Mouse (Mus musculus) midbrain, embryonic 14.5 days (tissue): ENCODE measurements at regions not wholly inside any gene's neighbourhood (a gene's known extent, or its start where the extent isn't known, plus 50 kb on each side); places are given as distances from the start of the nearest gene placed in this dataset.
"Not testable (repeated sequence)": the region's sequence is repeated elsewhere in the genome, so short reads cannot be mapped to it uniquely, and the experiment has no call there.

ENCODE experiments used
- ATAC-seq: fragments of 200-750 bp; cut with Nextera tagmentation; 2 replicates; pipeline ENCODE4 v1.8.0; 2017; ENCODE audit warnings: moderate number of reproducible peaks, moderate library complexity; ENCODE audit not compliant: low FRiP score, low TSS enrichment
- DNase-seq: peaks from one replicate; pipeline ENCODE4 v3.0.0-alpha.2; 2015
- H3K27ac ChIP-seq: fragments of 300-500 bp; sonication (generic); replicated peaks from 2 replicates; pipeline ENCODE4 v1.5.1; 2014; ENCODE audit warnings: mild to moderate bottlenecking, low read depth, low read length, moderate library complexity
- H3K27me3 ChIP-seq: fragments of 300-500 bp; sonication (generic); 2 replicates; pipeline ENCODE4 v1.6.1; 2014; ENCODE audit warnings: low read length, control low read depth, mixed read lengths; ENCODE audit not compliant: control insufficient read depth, insufficient read depth
- H3K36me3 ChIP-seq: fragments of 300-500 bp; sonication (generic); 2 replicates; pipeline ENCODE4 v1.6.1; 2014; ENCODE audit warnings: low read length, control low read depth; ENCODE audit not compliant: control insufficient read depth, insufficient read depth
- H3K4me1 ChIP-seq: fragments of 300-500 bp; sonication (generic); 2 replicates; pipeline ENCODE4 v1.6.1; 2014; ENCODE audit warnings: mild to moderate bottlenecking, antibody characterized with exemption, low read length, control low read depth; ENCODE audit not compliant: control insufficient read depth, insufficient read depth
- H3K4me2 ChIP-seq: fragments of 300-500 bp; sonication (generic); 2 replicates; pipeline ENCODE4 v1.6.1; 2014; ENCODE audit warnings: mild to moderate bottlenecking, low read length, moderate library complexity
- H3K4me3 ChIP-seq: fragments of 300-500 bp; sonication (generic); replicated peaks from 2 replicates; pipeline ENCODE4 v1.5.1; 2014; ENCODE audit warnings: low read depth, low read length
- H3K9ac ChIP-seq: fragments of 300-500 bp; sonication (generic); replicated peaks from 2 replicates; pipeline ENCODE4 v1.6.1; 2014; ENCODE audit warnings: mild to moderate bottlenecking, low read length, moderate library complexity
- H3K9me3 ChIP-seq: fragments of 300-500 bp; sonication (generic); 2 replicates; pipeline ENCODE4 v1.6.1; 2016; ENCODE audit warnings: low read length, control low read depth, mixed read lengths; ENCODE audit not compliant: control insufficient read depth
- WGBS: fragments of 180-500 bp; shearing (Covaris S2); extraction: QIAGEN DNeasy Blood & Tissue Kit; methylation state at CpG from one replicate; pipeline ENCODE4 v1.1.7; 2014; 5-methylcytosine and 5-hydroxymethylcytosine counted together

- not testable (repeated sequence) for H3K4me1 ChIP-seq
Observed at GRCm38 (mm10) chr19:3158149-3158548, 124.6 kb upstream of the Mrpl21 start.

GRCm38 (mm10) chr19:3159346-3159745 lies 123.4 kb upstream of the Mrpl21 start:
- Histone ChIP-seq H3K27ac (no peak overlapping the region), H3K4me3 (no peak overlapping the region), H3K36me3 (no peaks in the 10 kb centered on the region), H3K9ac (no peak overlapping the region), H3K4me2 (no peak overlapping the region), H3K27me3 (no peaks in the 10 kb centered on the region), H3K4me1 (no peaks in the 10 kb centered on the region), H3K9me3 (peaks cover 11% of the 10 kb centered on the region)
- ATAC-seq (no peak), DNase-seq (no peak)
- 90% methylated on average over 12 of the region's 12 CpGs for WGBS

More at GRCm38 (mm10) chr19:3158149-3158548, 124.6 kb upstream of the Mrpl21 start:
- H3K9ac ChIP-seq, H3K27ac ChIP-seq, H3K4me3 ChIP-seq, ATAC-seq, H3K4me2 ChIP-seq, H3K27me3 ChIP-seq, H3K36me3 ChIP-seq, DNase-seq: not testable (repeated sequence)
- 67% methylated on average over 2 of the region's 2 CpGs for WGBS
- peaks cover 11% of the 10 kb centered on the region for H3K9me3 ChIP-seq

GRCm38 (mm10) chr19:3167683-3168082 lies 115.0 kb upstream of the Mrpl21 start:
- H3K4me3 ChIP-seq, result no peak overlapping the region
- H3K4me2 ChIP-seq, result no peak overlapping the region
- 68% methylated on average over 7 of the region's 7 CpGs for WGBS
- H3K9ac ChIP-seq, result no peak overlapping the region
- no peaks in the 10 kb centered on the region for H3K27me3 ChIP-seq
- H3K9me3 ChIP-seq, result peaks cover 3% of the 10 kb centered on the region; the same call in 1 of the 2 replicates
- DNase-seq (no peak), ATAC-seq (no peak)
- H3K36me3 ChIP-seq, result no peaks in the 10 kb centered on the region
- H3K4me1 ChIP-seq, result no peaks in the 10 kb centered on the region
- no peak overlapping the region for H3K27ac ChIP-seq

- Histone ChIP-seq H3K4me1 (no peaks in the 10 kb centered on the region), H3K9ac (no peak overlapping the region), H3K4me3 (no peak overlapping the region), H3K36me3 (no peaks in the 10 kb centered on the region), H3K9me3 (no peaks in the 10 kb centered on the region), H3K27ac (no peak overlapping the region), H3K4me2 (no peak overlapping the region), H3K27me3 (no peaks in the 10 kb centered on the region)
- DNase-seq (no peak), ATAC-seq (no peak)
- WGBS, result 67% methylated on average over 2 of the region's 2 CpGs
Observed at GRCm38 (mm10) chr19:3182625-3183024, 100.1 kb upstream of the Mrpl21 start.

- H3K27me3 ChIP-seq, result no peaks in the 10 kb centered on the region
- H3K4me2 ChIP-seq, result no peak overlapping the region
- H3K9me3 ChIP-seq, result no peaks in the 10 kb centered on the region; the same call in 1 of the 2 replicates
- ATAC-seq (no peak), DNase-seq (no peak)
- no peak overlapping the region for H3K27ac ChIP-seq
- H3K4me3 ChIP-seq, result no peak overlapping the region
- H3K36me3 ChIP-seq, result no peaks in the 10 kb centered on the region
- no peak overlapping the region for H3K9ac ChIP-seq
- H3K4me1 ChIP-seq, result no peaks in the 10 kb centered on the region
Observed at GRCm38 (mm10) chr19:3192644-3193043, 90.1 kb upstream of the Mrpl21 start.

GRCm38 (mm10) chr19:3204504-3204903 lies 78.2 kb upstream of the Mrpl21 start:
- not testable (repeated sequence) for DNase-seq, H3K4me2 ChIP-seq, H3K27ac ChIP-seq, H3K9me3 ChIP-seq, ATAC-seq, H3K4me3 ChIP-seq, H3K9ac ChIP-seq, H3K36me3 ChIP-seq, H3K27me3 ChIP-seq, H3K4me1 ChIP-seq
- 65% methylated on average over 5 of the region's 5 CpGs for WGBS

GRCm38 (mm10) chr19:3205406-3205805 lies 77.3 kb upstream of the Mrpl21 start:
- not testable (repeated sequence) for H3K4me2 ChIP-seq, H3K9me3 ChIP-seq, H3K36me3 ChIP-seq, H3K4me1 ChIP-seq, H3K9ac ChIP-seq, H3K4me3 ChIP-seq, H3K27ac ChIP-seq, DNase-seq, H3K27me3 ChIP-seq, ATAC-seq
- WGBS, result 74% methylated on average over 24 of the region's 28 CpGs

GRCm38 (mm10) chr19:3208283-3208682 lies 74.4 kb upstream of the Mrpl21 start:
- WGBS, result 13% methylated on average over 4 of the region's 4 CpGs
- H3K36me3 ChIP-seq, result no peaks in the 10 kb centered on the region
- no peak overlapping the region for H3K9ac ChIP-seq
- no peaks in the 10 kb centered on the region for H3K27me3 ChIP-seq
- H3K4me2 ChIP-seq, result no peak overlapping the region
- ATAC-seq (no peak), DNase-seq (peak; percentile 76)
- no peaks in the 10 kb centered on the region for H3K4me1 ChIP-seq
- H3K9me3 ChIP-seq, result no peaks in the 10 kb centered on the region
- no peak overlapping the region for H3K27ac ChIP-seq
- no peak overlapping the region for H3K4me3 ChIP-seq
